Mouse (Mus musculus) ES-Bruce4 (cell line): ENCODE measurements around the gene Pnmal2.

Experiments
- CTCF ChIP-seq: IDR thresholded peaks from one replicate; pipeline ENCODE4 v1.8.1; 2011; ENCODE audit warnings: low read depth, low read length
- EP300 ChIP-seq: IDR thresholded peaks from 2 replicates; pipeline ENCODE4 v1.6.1; 2011; ENCODE audit warnings: low read depth, low read length; ENCODE audit not compliant: insufficient read depth
- POLR2A ChIP-seq: IDR thresholded peaks from one replicate; pipeline ENCODE4 v1.8.1; 2011; ENCODE audit warnings: low read length; ENCODE audit not compliant: insufficient read depth

DNA sequence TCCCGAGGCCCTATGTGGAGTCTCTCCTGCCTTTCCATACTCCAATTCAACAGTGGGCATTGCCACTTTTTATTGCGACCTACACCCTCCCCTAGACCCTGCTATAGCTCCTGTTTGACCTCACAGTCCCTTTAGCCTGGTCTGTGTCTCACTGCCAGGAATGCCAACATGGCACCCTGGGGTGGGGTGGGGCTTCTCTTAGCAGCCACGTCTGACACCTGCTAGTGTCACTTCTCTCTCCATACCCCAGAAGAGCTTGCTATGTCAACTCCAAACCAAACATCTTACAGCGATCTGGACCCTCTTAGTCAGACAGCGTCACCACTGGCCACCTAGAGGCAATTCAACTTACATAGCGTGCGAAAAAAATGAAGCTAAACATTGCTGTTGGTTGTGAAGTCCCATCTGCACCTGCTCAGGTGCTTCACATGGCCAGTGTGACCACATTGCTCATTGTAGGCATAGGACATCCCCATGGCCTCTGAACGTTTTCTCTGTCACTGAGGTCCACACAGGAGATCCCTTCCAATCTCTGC lies 4.5 kb downstream of the Pnmal2 start:
- TF ChIP-seq EP300 (no peak), POLR2A (no peak), CTCF (no peak)
